Mouse (Mus musculus) ovary, adult 10 weeks (tissue): Measurements from ENCODE around the gene Hspa1b. TPM values are rescaled to one million over a fixed set of nuclear protein-coding genes. Genes with fewer than 3 reads are reported as not detected.

Experiments used
- polyA plus RNA-seq: library from polyadenylated mRNA; stranded (reverse); fragments of 350-450 nt; fragmentation: Illumina TruSeq; extraction: RNeasy Lipid Tissue Mini Kit (QIAGEN cat#74804); gene quantifications from one replicate; pipeline ENCODE4 v1.2.3, GENCODE M21; 2014

Gene Hspa1b
- 16.9 TPM for polyA plus RNA-seq

DNA sequence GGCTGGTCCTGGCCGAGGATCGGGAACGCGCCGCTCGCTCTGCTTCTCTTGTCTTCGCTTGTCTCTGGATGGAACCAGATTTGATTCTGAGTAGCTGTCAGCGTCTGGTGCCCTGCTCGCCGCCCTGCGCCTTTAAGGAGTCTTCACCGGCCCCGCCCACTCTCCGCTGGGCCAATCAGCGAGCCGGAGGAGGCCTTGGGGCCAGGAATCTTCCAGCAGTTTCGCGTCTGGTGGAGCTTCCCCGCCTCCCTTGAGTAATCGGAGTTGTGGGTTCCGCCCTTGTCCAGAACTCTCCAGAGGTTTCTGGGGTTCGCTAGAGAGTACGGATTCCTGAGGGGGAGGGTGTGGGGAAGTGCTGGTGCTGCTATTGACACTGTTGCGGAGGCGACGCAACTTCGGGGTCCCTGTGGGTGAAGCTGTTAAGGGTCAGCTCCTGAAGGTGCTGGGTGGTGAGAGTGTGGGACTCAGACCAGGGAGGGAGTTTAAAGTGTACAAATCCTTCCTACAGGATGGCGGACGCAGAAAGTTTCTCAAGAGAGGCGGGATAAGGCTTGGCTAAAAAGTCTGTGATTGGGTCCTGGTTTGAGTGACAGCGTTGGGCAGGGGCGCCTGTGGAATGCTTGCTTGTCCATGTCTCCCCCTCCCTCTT, at the start of gene Hspa1b:
Gene Hspa1b (minus strand): TSS at position 109 of the 649 bp plus-strand sequence.

DNA sequence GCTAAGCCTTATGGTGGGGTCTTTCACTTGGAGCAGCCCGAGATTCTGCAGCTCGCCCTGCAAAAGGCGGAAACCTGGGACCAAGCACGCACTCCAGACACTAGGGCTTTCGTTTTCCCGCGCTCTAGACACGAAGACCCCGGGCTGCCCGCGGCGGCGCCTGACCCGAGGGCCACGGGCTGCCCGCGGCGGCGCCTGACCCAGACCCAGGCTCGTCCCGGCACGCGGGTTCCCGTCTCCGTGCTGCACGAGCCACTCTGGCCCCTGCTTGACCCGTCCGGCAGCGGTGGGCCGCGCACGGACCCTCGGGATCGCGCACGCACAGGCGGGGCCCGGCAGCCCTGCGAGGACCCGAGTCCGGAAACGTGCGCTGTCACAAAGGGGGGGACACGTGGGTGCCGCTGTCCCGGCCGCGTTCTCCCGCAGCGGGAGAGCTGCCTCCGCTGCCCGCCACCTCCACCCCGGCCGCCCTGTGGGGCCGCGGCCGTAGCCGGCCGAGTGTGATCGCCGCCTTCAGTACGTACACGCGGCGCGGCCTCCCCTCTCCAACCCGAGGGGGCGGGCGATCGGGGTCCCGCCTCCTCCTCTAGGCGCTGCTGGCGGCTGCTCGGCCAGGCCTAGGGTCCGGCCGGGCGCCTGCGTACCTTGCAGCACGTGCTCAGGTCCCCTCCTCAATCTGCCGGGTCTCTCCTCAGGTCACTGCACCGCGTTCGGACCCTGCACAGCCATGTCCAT, 41.8 kb upstream of the Hspa1b start, which contains the start of gene Vars:
Gene Vars (plus strand): TSS at position 271 of the 735 bp plus-strand sequence.

DNA sequence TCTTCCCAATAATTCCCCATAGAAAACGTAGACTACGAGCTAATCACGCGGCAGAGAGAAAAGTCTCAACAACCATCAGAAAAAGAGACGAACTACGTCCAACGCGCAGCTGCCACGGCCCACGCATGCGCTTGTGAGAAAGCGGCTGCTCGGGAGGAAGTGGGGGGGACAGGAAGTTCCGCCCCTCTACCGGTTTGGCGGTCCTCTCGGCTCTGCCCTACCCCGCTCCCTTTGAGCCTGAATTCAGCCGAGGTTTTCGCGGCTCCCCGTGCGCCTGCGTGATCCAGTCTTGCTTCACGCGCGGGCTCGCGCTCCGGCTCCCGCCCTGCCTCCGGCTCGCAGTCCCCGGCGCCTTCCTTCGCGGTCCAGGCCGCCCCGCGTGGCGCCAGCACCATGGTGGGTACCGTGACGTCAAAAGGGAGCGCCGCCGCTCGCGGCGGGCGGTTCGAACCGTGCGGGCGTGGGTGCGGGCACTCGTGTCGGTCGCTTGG, 22.7 kb upstream of the Hspa1b start, which contains the start of gene Lsm2:
Gene Lsm2 (plus strand): TSS at position 173 of the 491 bp plus-strand sequence.

DNA sequence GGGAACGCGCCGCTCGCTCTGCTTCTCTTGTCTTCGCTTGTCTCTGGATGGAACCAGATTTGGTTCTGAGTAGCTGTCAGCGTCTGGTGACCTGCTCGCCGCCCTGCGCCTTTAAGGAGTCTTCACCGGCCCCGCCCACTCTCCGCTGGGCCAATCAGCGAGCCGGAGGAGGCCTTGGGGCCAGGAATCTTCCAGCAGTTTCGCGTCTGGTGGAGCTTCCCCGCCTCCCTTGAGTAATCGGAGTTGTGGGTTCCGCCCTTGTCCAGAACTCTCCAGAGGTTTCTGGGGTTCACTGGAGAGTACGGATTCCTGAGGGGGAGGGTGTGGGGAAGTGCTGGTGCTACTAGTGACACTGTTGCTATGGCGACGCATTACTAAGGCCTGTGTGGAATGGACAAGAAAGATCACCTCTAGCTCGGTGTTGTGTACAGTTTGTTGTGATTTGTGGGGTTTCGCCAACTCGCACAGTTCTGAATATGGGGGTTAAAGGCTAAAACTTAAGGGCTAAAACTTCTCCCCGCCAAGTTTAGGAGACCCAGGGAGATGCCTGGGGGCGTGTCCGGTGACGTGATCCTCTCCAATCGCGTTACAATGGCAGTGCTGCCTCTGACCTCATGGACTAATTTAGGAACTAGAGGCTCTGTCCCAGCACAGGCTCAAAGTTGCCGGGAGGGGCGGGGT, 13.2 kb upstream of the Hspa1b start, which contains the start of the genes Hspa1a and Hspa1l:
Gene Hspa1a (minus strand): TSS at position 88 of the 681 bp plus-strand sequence.
Gene Hspa1l (plus strand): TSS at position 635 of the 681 bp plus-strand sequence.

DNA sequence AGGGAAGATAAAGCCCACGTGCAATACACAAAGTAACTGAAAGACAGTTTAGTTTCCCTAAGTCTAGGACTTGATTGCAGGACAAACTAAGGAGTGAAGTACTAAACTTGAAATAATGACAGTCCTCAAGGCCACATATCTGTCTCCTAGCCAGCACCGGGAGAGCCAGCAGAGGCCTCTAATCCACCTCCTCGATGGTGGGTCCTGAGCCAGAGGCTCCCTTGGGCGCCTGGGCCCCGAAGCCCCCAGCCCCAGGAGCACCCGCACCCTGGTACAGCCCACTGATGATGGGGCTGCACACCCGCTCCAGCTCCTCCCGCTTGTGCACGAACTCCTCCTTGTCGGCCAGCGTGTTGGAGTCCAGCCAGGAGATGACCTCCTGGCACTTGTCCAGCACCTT, 10.8 kb upstream of the Hspa1b start, which contains the start of gene Gm20481:
Gene Gm20481 (plus strand): TSS at position 91 of the 400 bp plus-strand sequence.

DNA sequence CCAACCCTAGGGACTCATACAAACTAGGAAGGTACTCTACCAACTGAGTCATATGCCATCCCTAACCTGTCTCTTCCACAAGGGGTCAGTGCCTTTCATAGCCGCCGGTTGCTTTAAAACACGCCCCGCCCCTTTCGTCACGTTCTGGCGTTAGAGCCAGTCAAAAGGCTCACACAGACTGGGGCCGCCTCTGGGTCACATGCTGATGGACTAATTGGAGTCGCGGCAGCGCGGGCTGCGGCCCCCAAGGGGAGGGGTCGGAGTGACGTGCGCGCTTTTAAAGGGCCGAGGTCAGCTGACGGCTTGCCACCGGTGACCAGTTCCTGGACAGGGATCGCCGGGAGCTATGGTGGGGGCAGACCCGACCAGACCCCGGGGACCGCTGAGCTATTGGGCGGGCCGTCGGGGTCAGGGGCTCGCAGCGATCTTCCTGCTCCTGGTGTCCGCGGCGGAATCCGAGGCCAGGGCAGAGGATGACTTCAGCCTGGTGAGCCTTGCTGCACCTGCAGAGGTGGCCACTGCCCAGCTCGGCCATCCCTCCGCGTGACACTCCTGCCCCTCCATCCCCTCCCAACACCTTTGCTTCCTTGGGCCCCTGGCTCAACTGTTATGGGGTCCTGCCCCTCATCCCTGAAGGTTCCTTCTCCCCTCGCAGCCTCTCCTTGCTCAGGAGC, 27.8 kb downstream of the Hspa1b start, which contains the start of gene Neu1:
Gene Neu1 (plus strand): TSS at position 193 of the 674 bp plus-strand sequence.

DNA sequence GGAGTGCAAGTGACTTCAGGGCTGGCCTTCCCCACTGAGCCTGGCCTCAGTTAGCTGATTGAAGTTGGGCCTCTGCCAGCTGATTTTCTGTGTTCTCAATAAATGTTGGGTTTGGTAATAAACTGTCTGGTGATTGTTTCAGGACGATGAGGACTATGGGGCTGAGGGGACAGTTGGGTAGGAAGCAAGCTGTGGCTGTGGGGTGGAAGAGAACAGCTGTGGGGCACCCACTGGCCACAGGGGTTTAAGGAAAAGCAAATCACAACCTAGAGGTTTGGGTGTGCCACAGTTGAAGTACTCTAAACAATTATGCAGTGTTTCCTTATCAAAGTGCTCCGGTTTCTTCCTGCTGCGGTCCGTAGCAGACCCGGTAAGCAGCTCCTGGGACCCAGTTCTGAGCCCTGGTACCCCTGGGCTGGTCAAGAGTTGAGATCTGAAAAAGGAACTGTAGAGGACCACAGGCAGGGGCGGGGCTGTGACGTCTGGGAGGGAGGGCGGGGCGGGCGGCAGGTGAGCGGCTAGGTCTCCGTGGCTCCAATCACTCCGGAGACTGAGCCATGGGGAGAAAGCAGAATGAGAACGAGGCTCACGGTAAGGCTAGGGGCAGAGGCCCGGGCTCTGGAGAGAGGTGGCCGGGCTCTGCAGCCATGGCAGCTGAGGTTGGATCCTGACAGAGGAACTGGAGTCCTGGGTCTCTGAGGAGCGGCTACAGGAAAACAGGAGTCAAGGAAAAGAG, 44.9 kb downstream of the Hspa1b start, which contains the start of gene Slc44a4:
Gene Slc44a4 (plus strand): TSS at position 537 of the 736 bp plus-strand sequence.

Other genes with a start within 250 kb of the Hspa1b start
- 1.7 TPM for gene C4b, start 215.4 kb downstream of the Hspa1b start, polyA plus RNA-seq
- not detected for gene Cyp21a1, start 154.7 kb downstream of the Hspa1b start, polyA plus RNA-seq
- gene Stk19, start 122.3 kb downstream of the Hspa1b start, polyA plus RNA-seq: 4.4 TPM
- gene Dxo, start 122.2 kb downstream of the Hspa1b start, polyA plus RNA-seq: 1.9 TPM
- gene Skiv2l, start 109.0 kb downstream of the Hspa1b start, polyA plus RNA-seq: 2.9 TPM
- 1.8 TPM for gene Nelfe, start 108.8 kb downstream of the Hspa1b start, polyA plus RNA-seq
- not detected for gene Cfb, start 96.7 kb downstream of the Hspa1b start, polyA plus RNA-seq
- 10.8 TPM for gene Zbtb12, start 79.8 kb downstream of the Hspa1b start, polyA plus RNA-seq
- gene Gm20547, start 77.2 kb downstream of the Hspa1b start, polyA plus RNA-seq: 1.0 TPM
- 11.5 TPM for gene C2, start 61.0 kb downstream of the Hspa1b start, polyA plus RNA-seq
- 9.4 TPM for gene Ehmt2, start 60.8 kb downstream of the Hspa1b start, polyA plus RNA-seq
- gene Slc44a4, start 44.8 kb downstream of the Hspa1b start, polyA plus RNA-seq: 0.20 TPM
- 1.8 TPM for gene Neu1, start 28.0 kb downstream of the Hspa1b start, polyA plus RNA-seq
- gene Gm20481, start 10.7 kb upstream of the Hspa1b start, polyA plus RNA-seq: not detected
- 8.2 TPM for gene Hspa1a, start 12.9 kb upstream of the Hspa1b start, polyA plus RNA-seq
- gene Hspa1l, start 13.5 kb upstream of the Hspa1b start, polyA plus RNA-seq: not detected
- gene Lsm2, start 22.6 kb upstream of the Hspa1b start, polyA plus RNA-seq: 19.2 TPM
- gene Vars, start 41.7 kb upstream of the Hspa1b start, polyA plus RNA-seq: 6.0 TPM
- not detected for gene Vwa7, start 57.3 kb upstream of the Hspa1b start, polyA plus RNA-seq
- not detected for gene Sapcd1, start 68.8 kb upstream of the Hspa1b start, polyA plus RNA-seq
- gene Msh5, start 87.5 kb upstream of the Hspa1b start, polyA plus RNA-seq: 0.68 TPM
- gene Clic1, start 90.7 kb upstream of the Hspa1b start, polyA plus RNA-seq: 25.1 TPM
- gene Ddah2, start 99.8 kb upstream of the Hspa1b start, polyA plus RNA-seq: 2.7 TPM
- not detected for gene Ly6g6c, start 106.2 kb upstream of the Hspa1b start, polyA plus RNA-seq
- gene Mpig6b, start 106.9 kb upstream of the Hspa1b start, polyA plus RNA-seq: 0.20 TPM
- not detected for gene Ly6g6e, start 117.7 kb upstream of the Hspa1b start, polyA plus RNA-seq
- gene Ly6g6d, start 118.8 kb upstream of the Hspa1b start, polyA plus RNA-seq: not detected
- gene Ly6g6f, start 126.4 kb upstream of the Hspa1b start, polyA plus RNA-seq: not detected
- 3.5 TPM for gene Abhd16a, start 130.0 kb upstream of the Hspa1b start, polyA plus RNA-seq
- not detected for gene Ly6g5c, start 149.0 kb upstream of the Hspa1b start, polyA plus RNA-seq
- not detected for gene Ly6g5b, start 156.2 kb upstream of the Hspa1b start, polyA plus RNA-seq
- gene Gpank1, start 162.2 kb upstream of the Hspa1b start, polyA plus RNA-seq: 0.91 TPM
- 117 TPM for gene Csnk2b, start 162.8 kb upstream of the Hspa1b start, polyA plus RNA-seq
- gene D17H6S53E, start 167.1 kb upstream of the Hspa1b start, polyA plus RNA-seq: 0.83 TPM
- not detected for gene Apom, start 172.8 kb upstream of the Hspa1b start, polyA plus RNA-seq
- gene Bag6, start 175.9 kb upstream of the Hspa1b start, polyA plus RNA-seq: 9.7 TPM
- gene Prrc2a, start 205.7 kb upstream of the Hspa1b start, polyA plus RNA-seq: 10.0 TPM
- gene Aif1, start 216.8 kb upstream of the Hspa1b start, polyA plus RNA-seq: 5.8 TPM
- not detected for gene Lst1, start 229.2 kb upstream of the Hspa1b start, polyA plus RNA-seq
- gene Ltb, start 235.2 kb upstream of the Hspa1b start, polyA plus RNA-seq: not detected
- not detected for gene Tnf, start 242.8 kb upstream of the Hspa1b start, polyA plus RNA-seq
- gene Lta, start 246.1 kb upstream of the Hspa1b start, polyA plus RNA-seq: not detected